Mouse (Mus musculus) adrenal gland, adult 8-10 months (tissue): ENCODE measurements around the gene Acp2. TPM values are rescaled to one million over a fixed set of nuclear protein-coding genes. Genes with fewer than 3 reads are reported as not detected.
"Not testable (repeated sequence)": the region's sequence is repeated elsewhere in the genome, so short reads cannot be mapped to it uniquely, and the experiment has no call there.

Experiments
- DNase-seq: peaks from one replicate; pipeline ENCODE4 v3.0.0; 2022
- total RNA-seq, 4 experiments: library from RNA; stranded (reverse); gene quantifications; 2 replicates each; pipeline ENCODE4 v1.2.4; 2022

Gene Acp2
- total RNA-seq, 4 experiments from 2014 or later: 44.7 to 74.7 (median 57.5) TPM

DNA sequence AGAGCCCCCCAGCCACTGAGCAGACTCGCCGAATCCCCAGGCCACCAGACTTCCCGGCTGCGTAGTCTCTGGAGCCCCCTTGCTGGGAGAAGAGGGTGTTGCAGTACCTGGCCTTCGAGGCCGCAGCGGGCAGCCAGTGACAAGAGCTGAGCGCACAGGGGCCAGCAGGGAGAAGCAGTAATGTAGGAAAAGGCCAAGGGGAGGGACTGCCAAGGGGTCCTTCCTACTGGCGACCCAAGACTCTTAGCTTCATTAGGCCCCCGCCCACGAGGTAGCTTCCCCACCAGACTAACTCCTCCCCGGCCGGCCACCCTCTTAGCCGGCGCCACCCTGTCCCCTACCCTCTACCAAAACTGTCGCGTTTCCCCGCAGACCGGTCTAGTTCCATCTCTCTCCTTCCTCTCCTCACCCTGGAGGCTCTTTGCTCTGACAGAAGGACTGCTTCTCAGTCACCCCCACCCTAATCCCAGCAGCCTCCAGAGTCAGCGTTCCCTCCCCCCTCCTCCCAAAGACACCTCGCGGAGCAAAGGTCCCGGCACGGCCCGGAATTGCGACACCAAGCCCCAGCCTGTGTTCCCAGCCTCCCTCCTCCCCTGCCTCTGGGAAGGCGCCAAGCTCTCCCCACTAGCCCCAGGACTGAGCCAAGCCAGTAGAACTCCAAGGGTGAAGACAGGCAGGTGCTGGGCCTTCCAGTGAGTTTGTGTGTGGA is 7.9 kb upstream of the Acp2 start:
- peak; percentile 72 for DNase-seq

DNA sequence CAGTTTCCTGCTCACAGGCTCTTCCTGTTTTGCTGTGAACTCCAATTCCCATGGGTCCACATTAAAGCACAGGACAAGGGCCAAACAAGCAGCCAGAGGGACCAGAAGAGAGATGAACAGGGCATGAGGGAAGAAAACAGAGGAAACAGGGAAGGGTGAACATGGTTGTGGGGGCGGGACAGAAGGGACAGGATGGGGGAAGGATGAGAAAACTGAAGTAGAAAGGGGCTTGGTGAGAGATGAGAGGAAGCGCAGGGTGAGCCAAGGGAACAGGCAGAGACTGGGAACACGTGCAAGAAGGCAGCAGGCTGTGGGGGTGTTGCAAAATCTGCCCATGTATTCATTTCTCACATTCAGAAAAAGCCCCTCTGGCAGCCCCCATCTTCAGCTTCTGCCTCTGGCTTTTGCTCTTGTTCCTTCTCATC is 6.1 kb upstream of the Acp2 start:
- DNase-seq: no peak

DNA sequence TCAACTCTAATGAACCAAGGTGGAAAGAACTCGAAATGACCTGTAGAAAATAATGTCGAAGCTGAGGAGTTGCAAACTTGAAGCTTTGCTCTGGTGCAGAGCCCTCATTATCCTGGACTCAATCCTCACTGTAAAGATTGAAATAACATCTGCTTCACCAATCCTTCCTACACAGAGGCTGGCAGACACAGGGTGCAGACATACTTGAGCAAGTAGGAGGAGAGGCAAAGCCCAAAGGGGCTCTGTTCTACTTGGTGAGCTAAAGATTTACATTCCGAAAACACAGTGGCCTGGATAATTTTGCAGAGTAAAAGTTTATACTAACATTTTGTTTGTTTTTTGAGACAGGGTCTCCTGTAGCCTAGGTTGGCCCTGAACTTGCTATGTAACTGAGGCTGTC is 3.8 kb upstream of the Acp2 start:
- DNase-seq: no peak

DNA sequence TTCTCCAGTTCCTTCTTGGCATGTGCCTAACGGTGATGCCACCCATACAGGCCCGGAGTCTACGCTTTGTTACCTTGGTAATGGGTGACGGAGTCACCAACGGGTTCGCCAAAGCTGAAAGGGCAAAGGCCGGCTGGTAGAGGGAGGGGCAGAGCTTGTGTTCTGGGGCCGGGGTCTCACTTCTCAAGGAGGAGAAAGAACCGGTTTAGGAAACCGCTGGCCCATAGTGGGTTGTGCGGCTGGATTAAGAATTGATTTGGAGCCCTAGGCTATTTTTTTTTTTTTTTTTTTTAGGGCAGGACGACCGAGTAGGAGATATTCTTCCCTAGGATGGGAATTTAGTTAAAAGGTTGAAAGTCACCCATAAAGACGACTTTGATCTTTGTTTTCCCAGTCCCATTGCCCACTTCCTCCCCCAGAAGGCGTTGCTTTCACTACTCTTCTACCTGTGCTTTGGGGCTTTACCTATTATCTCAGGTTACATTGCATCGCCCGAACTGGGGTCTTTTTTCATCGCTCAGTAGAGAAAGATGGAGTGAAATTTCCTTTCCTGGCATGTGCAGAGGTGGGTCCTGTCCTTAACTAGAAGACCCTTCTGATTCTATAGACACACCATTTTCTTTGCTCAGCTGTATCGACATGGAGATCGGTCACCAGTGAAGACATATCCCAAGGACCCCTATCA is 429 bp downstream of the Acp2 start:
- no peak for DNase-seq

DNA sequence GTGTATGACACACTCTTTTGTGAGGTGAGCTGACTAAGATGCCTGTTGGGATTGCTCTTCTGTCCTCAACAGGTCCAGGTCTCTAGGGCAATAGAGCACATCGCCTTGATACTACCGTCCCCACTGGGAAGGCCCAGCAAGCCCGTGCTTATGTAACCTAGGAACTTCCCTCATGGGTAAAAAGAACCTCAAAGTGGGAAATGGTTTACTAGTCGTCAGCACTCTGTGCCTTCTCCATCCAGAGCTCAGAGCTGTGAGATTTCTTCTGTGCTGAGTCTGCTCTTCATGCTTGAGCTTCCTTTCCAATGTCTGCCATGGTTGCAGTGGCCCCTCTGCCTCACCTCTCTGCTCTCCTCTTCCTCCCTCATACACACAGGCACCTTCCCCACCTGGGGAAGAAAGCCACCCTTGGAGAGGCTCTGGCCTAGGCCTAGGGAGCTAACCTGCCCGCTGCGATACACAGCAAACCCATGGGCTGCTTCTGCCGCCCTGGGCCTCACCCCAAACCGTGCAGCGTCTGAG is 3.6 kb downstream of the Acp2 start:
- DNase-seq: no peak

DNA sequence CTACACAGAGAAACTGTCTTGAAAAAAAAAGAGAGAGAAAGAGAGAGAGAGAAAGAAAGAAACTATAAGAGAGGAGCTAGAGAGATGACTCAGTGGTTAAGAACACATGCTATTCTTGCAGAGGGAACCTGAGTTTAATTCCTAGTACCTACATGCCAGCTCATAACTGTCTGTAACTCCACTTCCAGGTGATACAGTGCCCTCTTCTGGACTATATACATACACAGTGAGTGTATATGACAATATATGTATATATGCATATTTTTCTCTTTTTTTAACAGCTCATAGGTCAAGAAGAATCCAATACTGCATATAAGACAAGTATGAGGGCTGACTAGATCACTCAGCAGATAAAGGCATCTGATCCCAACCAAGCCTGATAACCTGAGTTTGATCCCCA is 10.6 kb downstream of the Acp2 start:
- no peak for DNase-seq

DNA sequence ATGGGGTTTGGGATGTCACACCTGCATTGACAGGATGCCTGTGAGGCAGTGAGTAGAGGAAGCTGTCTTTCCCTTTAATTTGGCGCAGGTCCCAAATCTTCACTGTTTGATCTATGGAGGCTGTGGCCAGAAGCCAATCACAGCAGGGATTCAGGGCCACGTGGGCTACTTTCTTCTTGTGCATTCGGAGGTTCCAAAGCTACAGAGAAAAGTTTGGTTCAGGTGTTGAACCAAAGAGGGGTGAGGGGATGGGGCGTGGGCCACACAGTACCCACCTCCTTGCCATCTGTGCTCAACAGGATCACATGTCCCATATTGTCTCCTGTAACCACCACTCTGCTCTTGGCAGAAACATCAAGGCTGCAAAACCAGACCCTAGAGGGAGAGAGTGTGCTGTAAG is 14.3 kb downstream of the Acp2 start:
- DNase-seq: no peak

DNA sequence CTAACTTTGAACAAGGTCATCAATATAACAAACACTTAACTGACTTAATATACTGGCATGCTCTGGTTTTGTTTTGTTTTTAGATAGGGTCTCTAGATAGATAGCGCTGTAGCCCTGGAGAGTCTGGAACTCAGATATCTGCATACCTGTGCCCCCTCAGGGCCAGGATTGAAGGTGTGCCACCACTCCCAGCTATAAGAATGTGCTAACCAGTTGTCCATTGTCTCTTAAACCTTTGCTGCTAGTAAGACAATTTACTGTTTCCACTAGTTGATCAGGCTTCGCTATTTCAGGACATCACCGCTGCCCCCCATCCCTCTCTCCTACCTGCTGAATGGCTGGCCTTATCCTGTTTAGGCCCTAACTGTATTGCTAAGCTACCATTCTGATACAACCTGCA is 17.8 kb downstream of the Acp2 start:
- no peak for DNase-seq

DNA sequence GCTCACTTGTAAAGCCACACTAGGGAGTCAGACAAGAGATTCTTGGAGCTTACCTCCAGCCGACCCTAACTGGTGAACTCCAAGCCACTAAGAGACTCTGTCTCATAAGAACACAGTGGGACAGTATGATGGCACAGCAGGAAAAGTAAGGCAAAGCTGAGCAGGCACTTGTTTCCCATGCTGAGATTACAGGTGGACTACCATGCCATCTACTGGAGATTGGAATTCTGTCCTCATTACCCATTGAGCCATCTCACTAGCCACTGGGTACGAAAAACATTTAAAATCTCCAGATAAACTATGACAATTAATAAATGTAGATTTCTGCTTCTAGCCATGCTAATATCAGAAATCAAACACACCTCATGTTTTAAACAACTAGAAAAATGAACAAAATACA is 20.9 kb downstream of the Acp2 start:
- DNase-seq: no peak

DNA sequence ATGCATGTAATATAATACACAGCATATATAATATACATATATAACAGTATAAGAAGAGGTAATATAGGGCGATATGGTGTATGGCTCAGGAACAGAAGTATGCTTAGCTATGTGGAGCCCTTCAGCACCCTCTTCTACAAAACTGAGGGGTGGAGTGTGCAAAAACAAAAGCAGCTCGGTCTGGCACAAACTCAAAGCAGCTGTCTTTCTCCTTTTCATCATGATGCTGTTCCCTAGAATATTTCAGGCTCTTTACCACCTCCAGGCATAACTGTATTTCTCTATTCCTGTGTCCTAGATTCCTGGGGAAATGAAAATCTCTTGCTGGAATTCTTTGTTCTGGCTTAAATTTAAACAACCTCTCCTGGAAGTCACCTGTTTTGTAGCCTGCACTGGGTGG is 27.1 kb downstream of the Acp2 start:
- no peak for DNase-seq

DNA sequence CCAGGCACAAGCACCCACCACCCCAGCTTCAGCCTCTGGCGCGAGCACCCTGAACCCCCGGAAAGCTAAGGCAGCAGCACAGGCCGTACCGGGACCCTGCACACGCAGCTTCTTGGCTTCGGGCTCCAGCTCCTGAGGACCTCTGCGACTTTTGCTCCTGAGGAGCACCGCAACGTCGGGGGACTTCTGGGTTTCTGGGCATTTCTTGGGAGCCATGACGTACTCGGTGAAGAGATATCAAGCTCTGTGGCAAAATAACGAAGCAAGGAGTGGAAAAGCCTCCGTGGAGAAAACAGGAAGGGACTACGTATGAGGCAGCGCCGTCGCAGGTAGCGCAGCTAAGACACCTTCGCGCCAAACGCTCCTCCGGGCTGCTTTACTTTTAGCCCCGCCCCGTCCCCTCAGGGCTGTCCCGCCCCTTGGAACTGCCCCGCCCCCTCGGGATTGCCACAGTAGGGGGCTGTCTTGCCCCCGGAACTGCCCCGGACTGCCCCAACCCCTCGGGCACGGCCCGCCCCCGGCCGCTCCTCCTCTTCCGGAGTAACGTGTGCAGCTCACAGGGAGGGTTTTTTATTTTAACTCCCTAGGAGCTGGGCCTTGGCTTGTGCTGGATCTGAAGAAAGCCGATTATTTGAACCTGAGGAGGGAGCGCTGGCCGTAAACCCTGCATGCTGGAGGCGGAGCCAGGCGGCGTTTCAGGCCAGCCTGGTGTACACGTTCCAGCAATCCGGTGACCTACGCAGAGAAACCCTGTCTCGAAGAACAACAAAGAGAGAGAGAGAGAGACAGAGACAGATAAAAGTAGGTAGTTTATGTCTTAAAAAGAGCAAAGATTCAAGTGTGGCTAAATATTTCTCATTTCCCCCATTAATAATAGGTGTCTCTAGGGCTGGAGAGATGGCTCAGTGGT is 34.2 kb downstream of the Acp2 start, which contains the start of gene Ddb2:
TSS of gene Ddb2 (minus strand) at position 382 of the 910 bp plus-strand sequence.
- peak; percentile 89 for DNase-seq

DNA sequence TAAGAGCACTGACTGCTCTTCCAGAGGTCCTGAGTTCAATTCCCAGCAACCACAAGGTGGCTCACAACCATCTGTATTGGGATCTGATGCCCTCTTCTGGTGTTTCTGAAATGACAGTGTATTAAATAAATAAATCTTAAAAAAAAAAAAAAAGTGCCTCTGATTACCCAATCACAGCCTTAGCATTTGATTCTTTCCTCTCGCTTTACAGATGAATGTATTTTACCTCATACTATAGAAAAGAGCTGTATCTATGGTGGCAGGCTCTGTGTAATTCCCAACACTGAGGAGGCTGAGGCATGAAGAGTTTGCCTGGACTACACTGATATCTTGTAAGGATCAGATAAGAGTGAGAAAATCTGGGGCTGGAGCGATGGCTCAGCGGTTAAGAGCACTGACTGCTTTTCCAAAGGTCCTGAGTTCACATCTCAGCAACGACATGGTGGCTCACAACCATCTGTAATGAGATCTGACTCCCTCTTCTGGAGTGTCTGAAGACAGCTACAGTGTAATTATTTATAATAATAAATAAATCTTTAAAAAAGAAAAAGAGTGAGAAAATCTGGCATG is 34.9 kb downstream of the Acp2 start:
- not testable (repeated sequence) for DNase-seq

DNA sequence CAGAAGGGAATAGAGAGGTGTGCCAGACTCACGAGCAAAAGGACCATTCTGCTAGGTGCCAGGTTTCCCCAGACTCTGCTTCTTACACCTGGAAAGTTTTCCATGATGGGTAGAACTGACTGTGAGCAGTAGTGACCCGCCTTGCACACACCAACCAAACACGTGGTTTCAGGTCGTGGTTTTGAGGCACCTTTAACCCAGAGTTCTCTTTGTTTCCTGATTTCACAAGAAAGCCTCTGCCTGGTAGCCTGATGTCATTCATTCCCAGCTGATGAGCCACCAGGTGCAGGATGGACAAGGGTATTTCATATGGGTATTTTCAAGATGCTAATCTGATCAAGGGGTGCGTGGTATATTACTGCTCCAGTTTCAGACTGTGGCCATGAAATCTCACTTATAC is 39.9 kb downstream of the Acp2 start:
- no peak for DNase-seq

DNA sequence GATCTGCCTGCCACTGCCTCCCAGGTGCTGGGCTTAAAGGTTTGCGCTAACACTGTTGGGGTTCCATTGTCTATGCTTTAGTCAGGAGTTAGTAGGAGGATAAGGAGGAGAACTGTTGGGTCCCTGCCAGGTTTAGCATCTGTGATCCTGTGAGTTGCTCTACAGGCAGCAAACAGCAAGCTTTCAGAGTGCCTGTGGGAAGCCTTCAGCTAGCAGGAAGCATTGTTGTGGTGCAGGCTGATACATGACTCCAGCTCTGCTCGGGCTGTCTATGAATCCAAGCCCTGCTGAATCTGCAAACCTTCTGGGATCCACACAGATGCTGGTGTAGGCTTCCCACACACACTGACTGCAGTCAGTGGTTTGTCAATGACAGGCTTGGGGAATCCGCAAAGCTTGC is 40.7 kb downstream of the Acp2 start:
- no peak for DNase-seq

DNA sequence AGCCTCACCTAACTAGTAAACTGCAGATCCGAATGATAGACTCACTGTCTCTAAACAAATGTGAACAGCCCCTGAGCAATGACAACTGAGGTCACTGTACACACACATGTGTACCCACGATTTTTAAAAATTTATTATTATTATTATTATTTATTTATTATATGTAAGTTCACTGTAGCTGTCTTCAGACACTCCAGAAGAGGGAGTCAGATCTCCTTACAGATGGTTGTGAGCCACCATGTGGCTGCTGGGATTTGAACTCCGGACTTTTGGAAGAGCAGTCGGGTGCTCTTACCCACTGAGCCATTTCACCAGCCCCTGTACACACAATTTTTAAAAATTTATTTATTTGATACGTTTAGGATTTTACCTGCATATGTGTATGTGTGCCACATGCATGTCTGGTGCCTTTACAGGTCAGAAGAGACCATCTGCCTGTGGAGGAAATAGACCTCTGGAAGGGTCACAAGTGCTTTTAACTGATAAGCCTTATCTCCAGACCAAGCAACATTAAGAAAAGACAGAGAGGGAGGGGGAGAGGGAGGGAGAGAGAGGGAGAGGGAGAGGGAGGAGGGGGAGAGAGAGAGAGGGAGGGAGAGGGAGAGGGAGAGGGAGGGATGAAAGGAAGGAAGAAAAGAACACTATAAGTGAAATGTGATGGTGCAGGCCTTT is 42.0 kb downstream of the Acp2 start:
- DNase-seq: no peak

DNA sequence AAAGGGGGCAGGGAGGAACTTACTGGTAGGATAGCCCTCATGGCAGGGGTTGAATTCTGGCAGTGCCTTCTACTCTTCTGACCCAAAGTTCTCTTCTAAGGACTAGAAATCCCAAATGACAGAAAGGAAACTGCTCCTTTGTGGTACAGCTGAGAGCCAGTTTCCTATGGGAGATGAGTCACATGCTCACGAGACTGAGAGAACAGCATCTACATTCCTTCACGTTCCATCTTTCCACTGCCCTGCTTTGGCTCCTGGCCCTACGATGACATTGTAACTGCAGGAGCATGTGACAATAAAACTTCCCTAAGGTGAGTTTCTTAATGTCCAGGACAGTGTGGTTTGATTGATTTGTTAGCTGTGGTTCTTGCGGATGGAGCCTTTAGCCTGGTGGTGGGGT is 45.7 kb downstream of the Acp2 start:
- no peak for DNase-seq

DNA sequence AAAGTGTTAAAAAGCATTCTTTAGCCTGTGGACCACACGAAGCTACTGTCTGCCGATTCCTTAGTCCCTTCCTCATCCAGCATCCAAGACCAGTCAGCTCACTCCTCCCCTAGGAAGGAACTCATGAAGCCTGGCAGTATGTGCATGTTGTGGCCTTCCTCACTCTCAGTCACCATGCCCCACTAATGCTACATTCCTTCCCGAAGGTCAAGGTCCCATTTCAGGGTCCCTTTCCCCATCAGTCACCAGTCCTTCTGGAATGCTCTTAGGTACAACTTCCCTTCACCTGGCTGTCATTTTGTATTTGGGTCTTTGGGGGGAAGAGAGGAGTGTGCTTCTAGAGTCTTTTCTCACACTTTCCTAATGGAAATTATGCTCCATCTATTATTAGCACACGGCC is 49.3 kb downstream of the Acp2 start:
- no peak for DNase-seq

DNA sequence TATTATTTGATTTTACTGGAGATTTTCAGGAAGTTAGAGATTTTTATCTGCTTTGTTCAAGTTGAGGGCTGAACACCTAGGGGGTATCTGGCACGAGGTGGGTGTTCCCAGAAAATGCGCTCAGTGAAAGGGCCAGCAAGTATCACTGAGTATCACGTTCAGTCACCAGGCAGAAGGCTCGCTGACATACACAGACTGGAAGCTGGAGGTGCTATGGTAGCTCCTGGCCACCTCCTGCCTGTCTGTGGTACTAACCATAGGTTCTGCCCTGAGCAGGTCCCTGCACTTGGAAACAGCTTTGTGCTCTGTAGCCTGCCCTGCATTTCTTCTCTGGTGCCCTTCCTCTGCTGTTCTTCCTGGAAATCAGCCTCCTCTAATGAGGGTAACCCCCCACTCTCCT is 49.8 kb downstream of the Acp2 start:
- no peak for DNase-seq

DNA sequence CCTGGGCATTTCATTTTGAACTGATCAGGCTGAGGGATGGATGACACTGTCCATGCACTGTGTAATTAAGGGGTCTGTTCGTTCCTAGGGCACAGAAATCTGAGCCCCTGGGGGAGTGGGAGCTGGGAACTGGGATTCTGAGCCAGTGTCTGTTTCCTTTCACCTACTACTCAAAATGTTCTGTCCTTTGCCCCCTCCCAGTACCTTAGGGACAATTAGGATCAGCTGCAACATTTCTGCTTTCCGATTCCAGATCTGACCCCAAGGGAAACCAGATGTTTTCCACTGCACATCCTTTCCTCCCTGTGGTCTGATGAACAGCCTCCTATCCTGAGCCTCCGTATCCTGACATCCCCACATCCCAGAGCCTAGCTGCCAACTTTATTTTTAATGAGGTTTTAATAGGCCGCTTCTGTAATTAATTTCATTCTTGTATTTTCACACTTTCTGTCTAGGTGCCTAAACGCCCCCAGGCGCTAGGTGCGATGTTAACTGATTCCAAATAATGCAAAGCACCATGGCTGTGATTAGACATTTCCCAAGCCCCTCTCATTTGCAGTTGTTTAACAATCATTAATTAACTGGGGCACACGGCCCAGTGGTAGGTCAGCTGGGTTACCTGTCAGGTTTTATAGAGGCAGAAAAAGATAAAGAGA is 52.2 kb downstream of the Acp2 start:
- DNase-seq: no peak

DNA sequence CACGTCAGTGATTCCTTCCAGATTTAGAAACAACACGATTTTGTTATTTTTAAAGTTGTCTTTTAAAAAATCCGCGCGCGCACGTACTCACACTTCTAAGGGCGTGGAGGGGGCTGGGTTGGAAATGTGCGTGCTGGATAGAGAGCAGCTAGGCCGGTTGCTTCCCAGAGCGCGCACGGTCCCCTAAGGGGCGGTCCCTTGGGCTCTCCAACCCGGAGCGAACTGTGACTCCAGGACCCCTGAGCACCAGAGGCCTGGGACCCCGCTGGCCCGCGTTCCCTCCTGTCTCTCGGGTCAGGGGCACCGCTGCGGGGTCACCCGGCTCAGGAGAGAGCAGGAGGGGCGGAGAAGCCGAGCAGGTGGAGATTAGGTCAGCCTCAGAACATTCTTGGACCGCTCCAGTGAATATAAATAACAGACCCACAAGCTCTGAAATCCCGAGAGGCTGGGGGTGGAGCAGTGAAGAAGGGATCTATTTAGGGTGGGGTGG is 53.0 kb downstream of the Acp2 start, which contains the start of gene Pacsin3:
TSS of gene Pacsin3 (plus strand) at position 294 of the 490 bp plus-strand sequence.
- DNase-seq: no peak
